Mouse (Mus musculus): Measurements from ENCODE around the gene Noxo1.

Gene Noxo1

DNA sequence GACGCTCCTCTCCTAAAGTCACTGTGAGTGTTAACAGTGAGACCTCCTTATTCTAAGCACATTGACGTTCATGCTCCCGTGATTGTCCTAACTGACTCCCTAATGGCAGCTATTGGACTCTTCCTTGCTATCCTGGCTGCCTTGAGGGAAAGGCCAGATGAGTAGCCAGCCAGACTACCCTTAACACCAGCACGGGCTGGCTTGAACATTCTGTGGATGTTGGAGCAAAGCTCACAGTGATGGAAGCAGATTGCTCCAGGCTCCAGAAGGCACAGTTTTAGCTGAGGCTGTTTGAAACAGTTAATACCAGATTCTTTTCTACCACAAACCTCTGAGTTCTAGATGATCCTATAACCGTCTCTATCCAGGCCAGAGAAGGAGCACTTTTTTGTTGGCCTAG lies 47.9 kb downstream of the Noxo1 start:
- no peak for DNase-seq (ENCODE audit: low read depth)

DNA sequence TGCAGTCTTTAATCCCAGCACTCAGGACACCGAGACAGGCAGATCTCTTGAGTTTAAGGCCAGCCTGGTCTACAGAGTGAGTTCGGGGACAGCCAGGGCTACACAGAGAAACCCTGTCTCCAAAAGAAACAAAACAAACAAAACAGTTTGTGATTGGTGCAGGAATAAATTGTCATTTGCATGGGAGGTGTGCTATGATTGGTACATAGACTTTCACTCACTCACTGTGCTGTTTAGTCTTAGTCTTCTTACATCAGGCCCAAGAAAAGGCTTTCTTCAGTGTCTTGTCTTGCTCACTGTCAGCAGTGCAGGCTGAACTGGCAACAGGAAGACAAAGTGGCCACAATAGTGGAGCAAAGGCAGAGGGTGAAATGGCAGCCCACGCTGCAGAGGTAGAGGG lies 48.3 kb downstream of the Noxo1 start:
- DNase-seq (ENCODE audit: low read depth), result no peak

DNA sequence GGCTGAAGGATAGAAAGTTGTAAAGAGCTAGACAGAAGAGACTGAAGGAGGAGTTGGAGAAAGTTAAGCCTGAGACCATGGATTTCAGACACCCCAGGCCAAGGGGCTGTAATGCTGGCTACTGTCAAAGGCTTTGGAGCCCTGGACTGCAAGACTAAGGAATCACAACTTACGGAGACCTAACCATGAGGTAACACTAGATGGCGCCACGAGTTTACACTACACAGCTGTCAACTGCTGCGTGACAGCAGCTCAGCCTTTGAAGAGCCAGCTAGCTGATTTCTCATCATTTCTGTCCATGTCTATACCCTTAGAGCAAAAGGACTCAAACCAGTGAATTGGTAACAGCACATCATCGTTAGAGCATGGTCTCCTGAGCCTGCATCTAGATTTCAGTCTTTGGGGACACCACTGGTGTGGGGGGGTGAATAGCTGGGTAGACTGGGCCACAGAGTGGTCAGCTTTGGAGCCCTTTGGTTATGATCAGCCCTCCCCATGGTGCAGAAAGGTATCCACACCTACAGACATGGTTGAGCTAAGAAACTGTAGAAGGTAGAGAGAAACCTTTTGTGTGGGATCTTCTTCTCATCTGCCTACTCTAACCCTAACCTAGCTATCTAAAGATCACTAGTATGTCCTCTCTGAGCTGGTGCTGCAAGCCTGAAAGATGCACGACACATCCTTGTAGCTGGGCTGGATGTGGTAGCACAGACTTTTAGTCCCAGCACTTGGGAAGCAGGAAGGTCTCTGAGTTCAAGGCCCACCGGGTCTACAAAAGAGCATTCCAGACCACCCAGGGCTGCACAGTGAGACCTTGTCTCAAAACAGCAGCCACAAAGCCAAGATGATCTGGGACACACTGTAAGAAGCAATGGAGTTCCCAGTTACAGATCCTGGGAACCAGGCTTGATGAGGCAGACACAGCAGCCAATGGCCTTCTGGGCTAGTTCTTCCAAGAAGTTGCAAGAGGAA lies 49.8 kb downstream of the Noxo1 start:
- peak; percentile 91 for DNase-seq (ENCODE audit: low read depth)

DNA sequence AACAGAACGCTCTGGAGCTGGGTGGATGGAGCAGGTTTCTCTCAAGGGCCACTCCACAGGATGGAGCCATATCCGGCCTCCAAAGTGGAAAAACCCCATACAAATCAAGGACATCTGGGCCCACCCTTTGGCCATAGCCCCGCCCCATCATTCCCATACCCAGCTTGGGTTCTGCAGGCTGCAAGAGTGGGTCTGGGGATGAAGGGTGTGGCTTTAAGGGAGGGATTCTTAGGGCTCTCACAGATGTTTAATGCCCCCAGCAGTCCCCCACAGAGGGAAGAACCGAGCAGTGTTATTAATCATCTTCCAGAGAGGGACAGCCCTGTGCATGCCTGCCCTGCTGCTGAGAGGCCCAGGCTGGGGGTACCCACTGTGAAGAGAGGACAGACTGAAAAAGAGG lies 51.0 kb downstream of the Noxo1 start:
- no peak for DNase-seq (ENCODE audit: low read depth)

Measured in induced T-regulatory cell, adult 2 months (primary cell).